Mouse (Mus musculus): ENCODE results near the gene Dpp8. TPM values are rescaled to one million over a fixed set of nuclear protein-coding genes. Genes with fewer than 3 reads are reported as not detected.

The Dpp8 gene
- polyA plus RNA-seq, 1 experiment from 2014 or later = 43.3 TPM

GRCm38 (mm10) chr9:65107893-65108292, 75.7 kb downstream of the Dpp8 start:
- Histone ChIP-seq H3K4me3 (no peak overlapping the region), H3K36me3 (no peaks in the 10 kb centered on the region), H3K27ac (no peak overlapping the region), H3K27me3 (ENCODE audit: low read depth, poor library complexity, severe bottlenecking) (peaks cover 7% of the 10 kb centered on the region), H3K9me3 (replicated peaks) (no peaks in the 10 kb centered on the region), H3K4me1 (peaks cover 44% of the 10 kb centered on the region)
- 86% methylated on average over 1 of the region's 1 CpGs for WGBS
- no peak for DNase-seq (ENCODE audit: low spot score)

GRCm38 (mm10) chr9:65109132-65110072, 77.2 kb downstream of the Dpp8 start:
- peak; percentile 63 for DNase-seq (ENCODE audit: low spot score)
- Histone ChIP-seq H3K27ac (peak overlapping the region; percentile 70), H3K4me3 (peak overlapping the region; percentile 35), H3K27me3 (ENCODE audit: low read depth, poor library complexity, severe bottlenecking) (peaks cover 7% of the 10 kb centered on the region), H3K36me3 (peaks cover 6% of the 10 kb centered on the region; the same call in 1 of the 2 replicates), H3K9me3 (replicated peaks) (no peaks in the 10 kb centered on the region), H3K4me1 (peaks cover 31% of the 10 kb centered on the region)
- WGBS = 10% methylated on average over 24 of the region's 24 CpGs

- Histone ChIP-seq H3K27me3 (ENCODE audit: low read depth, poor library complexity, severe bottlenecking) (peaks cover 7% of the 10 kb centered on the region), H3K9me3 (replicated peaks) (no peaks in the 10 kb centered on the region), H3K27ac (no peak overlapping the region), H3K36me3 (peaks cover 21% of the 10 kb centered on the region), H3K4me1 (peaks cover 19% of the 10 kb centered on the region), H3K4me3 (no peak overlapping the region)
- WGBS = 86% methylated on average over 5 of the region's 5 CpGs
- no peak for DNase-seq (ENCODE audit: low spot score)
Observed at GRCm38 (mm10) chr9:65111698-65112097, 79.5 kb downstream of the Dpp8 start.

- Histone ChIP-seq H3K4me3 (no peak overlapping the region), H3K36me3 (peaks cover 29% of the 10 kb centered on the region), H3K4me1 (peaks cover 16% of the 10 kb centered on the region), H3K27me3 (ENCODE audit: low read depth, poor library complexity, severe bottlenecking) (peaks cover 2% of the 10 kb centered on the region), H3K27ac (no peak overlapping the region), H3K9me3 (replicated peaks) (no peaks in the 10 kb centered on the region)
- 89% methylated on average over 2 of the region's 2 CpGs for WGBS
- DNase-seq (ENCODE audit: low spot score) = no peak
Observed at GRCm38 (mm10) chr9:65113694-65114093, 81.5 kb downstream of the Dpp8 start.

- Histone ChIP-seq H3K36me3 (peaks cover 29% of the 10 kb centered on the region), H3K4me3 (no peak overlapping the region), H3K9me3 (replicated peaks) (no peaks in the 10 kb centered on the region), H3K27ac (no peak overlapping the region), H3K27me3 (ENCODE audit: low read depth, poor library complexity, severe bottlenecking) (no peaks in the 10 kb centered on the region), H3K4me1 (no peaks in the 10 kb centered on the region)
- no peak for DNase-seq (ENCODE audit: low spot score)
- WGBS = 88% methylated on average over 2 of the region's 2 CpGs
Observed at GRCm38 (mm10) chr9:65115891-65116290, 83.7 kb downstream of the Dpp8 start.

GRCm38 (mm10) chr9:65117516-65117915, 85.3 kb downstream of the Dpp8 start:
- peaks cover 15% of the 10 kb centered on the region for H3K27me3 ChIP-seq (ENCODE audit: low read depth, poor library complexity, severe bottlenecking)
- no peak for DNase-seq (ENCODE audit: low spot score)
- peaks cover 29% of the 10 kb centered on the region for H3K36me3 ChIP-seq
- H3K4me3 ChIP-seq = no peak overlapping the region
- no peak overlapping the region for H3K27ac ChIP-seq
- peaks cover 4% of the 10 kb centered on the region for H3K4me1 ChIP-seq
- H3K9me3 ChIP-seq (replicated peaks) = no peaks in the 10 kb centered on the region
- WGBS = 70% methylated on average over 2 of the region's 2 CpGs

- peak; percentile 75 for DNase-seq (ENCODE audit: low spot score)
- peaks cover 20% of the 10 kb centered on the region for H3K4me1 ChIP-seq
- no peaks in the 10 kb centered on the region for H3K9me3 ChIP-seq (replicated peaks)
- peaks cover 18% of the 10 kb centered on the region for H3K36me3 ChIP-seq
- H3K27me3 ChIP-seq (ENCODE audit: low read depth, poor library complexity, severe bottlenecking) = peaks cover 37% of the 10 kb centered on the region
- H3K27ac ChIP-seq = no peak overlapping the region
- WGBS = 5% methylated on average over 3 of the region's 3 CpGs
- no peak overlapping the region for H3K4me3 ChIP-seq
Observed at GRCm38 (mm10) chr9:65120935-65121334, 88.7 kb downstream of the Dpp8 start.

GRCm38 (mm10) chr9:65122545-65122944, 90.3 kb downstream of the Dpp8 start:
- peaks cover 37% of the 10 kb centered on the region for H3K27me3 ChIP-seq (ENCODE audit: low read depth, poor library complexity, severe bottlenecking)
- peak overlapping the region; percentile 50; the same call in 1 of the 2 replicates for H3K27ac ChIP-seq
- peak overlapping the region; percentile 35 for H3K4me3 ChIP-seq
- no peaks in the 10 kb centered on the region for H3K9me3 ChIP-seq (replicated peaks)
- peaks cover 20% of the 10 kb centered on the region for H3K4me1 ChIP-seq
- 10% methylated on average over 18 of the region's 18 CpGs for WGBS
- no peak for DNase-seq (ENCODE audit: low spot score)
- peaks cover 21% of the 10 kb centered on the region for H3K36me3 ChIP-seq

GRCm38 (mm10) chr9:65123552-65124168, 91.4 kb downstream of the Dpp8 start:
- H3K36me3 ChIP-seq = peaks cover 14% of the 10 kb centered on the region
- H3K9me3 ChIP-seq (replicated peaks) = no peaks in the 10 kb centered on the region
- DNase-seq (ENCODE audit: low spot score) = peak; percentile 90
- WGBS = 1% methylated on average over 48 of the region's 48 CpGs
- peak overlapping the region; percentile 58 for H3K4me3 ChIP-seq
- H3K4me1 ChIP-seq = peaks cover 29% of the 10 kb centered on the region
- peaks cover 37% of the 10 kb centered on the region for H3K27me3 ChIP-seq (ENCODE audit: low read depth, poor library complexity, severe bottlenecking)
- peak overlapping the region; percentile 86 for H3K27ac ChIP-seq

- DNase-seq (ENCODE audit: low spot score) = peak; percentile 82
- peaks cover 15% of the 10 kb centered on the region for H3K36me3 ChIP-seq
- peaks cover 14% of the 10 kb centered on the region for H3K27me3 ChIP-seq (ENCODE audit: low read depth, poor library complexity, severe bottlenecking)
- peaks cover 31% of the 10 kb centered on the region for H3K4me1 ChIP-seq
- no peaks in the 10 kb centered on the region for H3K9me3 ChIP-seq (replicated peaks)
- WGBS = 8% methylated on average over 25 of the region's 25 CpGs
- peak overlapping the region; percentile 67 for H3K27ac ChIP-seq
- H3K4me3 ChIP-seq = peak overlapping the region; percentile 41
Observed at GRCm38 (mm10) chr9:65128123-65128815, 96.1 kb downstream of the Dpp8 start.

- Histone ChIP-seq H3K36me3 (peaks cover 17% of the 10 kb centered on the region), H3K27ac (no peak overlapping the region)
- WGBS = 88% methylated on average over 5 of the region's 5 CpGs
Observed at GRCm38 (mm10) chr9:65131717-65132116, 99.5 kb downstream of the Dpp8 start.

More at GRCm38 (mm10) chr9:65131717-65132116, 99.5 kb downstream of the Dpp8 start:
- no peak for DNase-seq (ENCODE audit: low spot score)
- H3K4me3 ChIP-seq = no peak overlapping the region
- peaks cover 4% of the 10 kb centered on the region; the same call in 1 of the 2 replicates for H3K27me3 ChIP-seq (ENCODE audit: low read depth, poor library complexity, severe bottlenecking)
- H3K9me3 ChIP-seq (replicated peaks) = no peaks in the 10 kb centered on the region
- H3K4me1 ChIP-seq = peaks cover 56% of the 10 kb centered on the region

Measured in limb, embryonic 10.5 days (tissue).